In genomic region chr15:6296071-6296470, GRCm38 (mm10) we compare ENCODE assay signal across 25 mouse cellular contexts. TPM values are rescaled to one million over a fixed set of nuclear protein-coding genes. Genes with fewer than 3 reads are reported as not detected.
DNase-seq lines count a peak whose midpoint lies in the region; ATAC-seq and TF ChIP-seq lines count a peak whose summit lies in the region.
"Had no signal": no experiment of that assay in that cellular context is flagged by ENCODE, and none has a peak within 500 bp of the region (broad histone marks: within the 10 kb centered on the region; RNA-seq: fewer than 3 reads in every experiment).

No protein-coding gene starts in this region.

- DNase-seq in heart, adult 11 months = peak; percentile 69
- no peak for DNase-seq in heart, embryonic 10.5 days (ENCODE audit: low spot score)
- peak; percentile 18 for DNase-seq in lung, postnatal 14 days
- no peak for DNase-seq in lung, postnatal 25 days (ENCODE audit: low spot score)
- DNase-seq in gastrocnemius, adult 18-20 months (ENCODE audit: low spot score) = no peak
- no peak for DNase-seq in hindbrain, postnatal 0 days (ENCODE audit: low spot score)
- DNase-seq: adrenal gland, adult 8-10 months; adrenal gland, postnatal 25 days; cerebellum, adult 11-12 months; cerebellum, adult 8-10 months; cerebellum, postnatal 10 days; cerebellum, postnatal 36 days; forebrain, postnatal 0 days; gastrocnemius, postnatal 25 days; heart, postnatal 10 days; heart, postnatal 36 days had no signal

- no peaks in the 10 kb centered on the region for H3K36me3 ChIP-seq in heart, embryonic 10.5 days
- no peaks in the 10 kb centered on the region for H3K36me3 ChIP-seq in hindbrain, postnatal 0 days (ENCODE audit: insufficient read depth, low read length)
- H3K36me3 ChIP-seq: forebrain, embryonic 10.5 days; heart, embryonic 12.5 days; heart, embryonic 15.5 days; hindbrain, embryonic 10.5 days; hindbrain, embryonic 13.5 days had no signal

- no peak for TF ChIP-seq CTCF in hindbrain, postnatal 0 days (IDR thresholded peaks at IDR 0.05; ENCODE audit: low read depth)

- no peaks in the 10 kb centered on the region for H3K9me3 ChIP-seq in heart, embryonic 10.5 days
- H3K9me3 ChIP-seq in hindbrain, postnatal 0 days (ENCODE audit: low read length) = no peaks in the 10 kb centered on the region
- H3K9me3 ChIP-seq: forebrain, embryonic 10.5 days; heart, embryonic 12.5 days; heart, embryonic 15.5 days; hindbrain, embryonic 10.5 days; hindbrain, embryonic 13.5 days had no signal

- H3K4me2 ChIP-seq in hindbrain, postnatal 0 days (ENCODE audit: low read depth, low read length) = no peak overlapping the region
- H3K4me2 ChIP-seq: heart, embryonic 12.5 days; heart, embryonic 15.5 days; hindbrain, embryonic 13.5 days had no signal

- 0 out of 2 replicates have a peak, but pooled peaks have one; percentile 35 for ATAC-seq in megakaryocyte, adult 5-6 weeks (ENCODE audit: poor library complexity, severe bottlenecking)
- ATAC-seq in hindbrain, postnatal 0 days = no peak
- ATAC-seq: activated CD4-positive, CD25-positive, alpha-beta regulatory T cell, adult 4 months; forebrain, embryonic 14.5 days; forebrain, postnatal 0 days; hindbrain, embryonic 16.5 days had no signal

- H3K4me3 ChIP-seq in heart, embryonic 10.5 days = no peak overlapping the region
- no peak overlapping the region for H3K4me3 ChIP-seq in hindbrain, postnatal 0 days (ENCODE audit: low read length)
- H3K4me3 ChIP-seq: forebrain, embryonic 10.5 days; heart, embryonic 12.5 days; heart, embryonic 15.5 days; hindbrain, embryonic 10.5 days; hindbrain, embryonic 13.5 days had no signal

- H3K27ac ChIP-seq in heart, embryonic 10.5 days = no peak overlapping the region
- H3K27ac ChIP-seq in hindbrain, postnatal 0 days = no peak overlapping the region
- H3K27ac ChIP-seq: forebrain, embryonic 10.5 days; heart, embryonic 15.5 days; hindbrain, embryonic 10.5 days; hindbrain, embryonic 13.5 days had no signal

- no peaks in the 10 kb centered on the region for H3K27me3 ChIP-seq in heart, embryonic 10.5 days (ENCODE audit: insufficient read depth, poor library complexity, severe bottlenecking)
- H3K27me3 ChIP-seq in hindbrain, postnatal 0 days (ENCODE audit: insufficient read depth, low read length) = no peaks in the 10 kb centered on the region
- H3K27me3 ChIP-seq: heart, embryonic 12.5 days; heart, embryonic 15.5 days; hindbrain, embryonic 13.5 days had no signal

- no peak overlapping the region for H3K9ac ChIP-seq in hindbrain, postnatal 0 days (replicated peaks; ENCODE audit: low read length)
- H3K9ac ChIP-seq: forebrain, postnatal 0 days; heart, embryonic 12.5 days; heart, embryonic 15.5 days; hindbrain, embryonic 13.5 days had no signal

- 66% methylated on average over 2 of the region's 2 CpGs for WGBS in heart, embryonic 10.5 days
- 58% methylated on average over 2 of the region's 2 CpGs for WGBS in hindbrain, postnatal 0 days

- H3K4me1 ChIP-seq in heart, embryonic 10.5 days = no peaks in the 10 kb centered on the region
- H3K4me1 ChIP-seq in hindbrain, postnatal 0 days (ENCODE audit: insufficient read depth, low read length) = no peaks in the 10 kb centered on the region
- H3K4me1 ChIP-seq: forebrain, embryonic 10.5 days; heart, embryonic 12.5 days; heart, embryonic 15.5 days; hindbrain, embryonic 10.5 days; hindbrain, embryonic 13.5 days had no signal

RNA-seq across cellular contexts. Expression of gene Dab2, which starts 3.5 kb away (rescaled TPM):
- 37.0 and 45.7 TPM in 2 replicates for polyA plus RNA-seq in heart, embryonic 10.5 days (2016; fragmentation: Nextera tagmentation; extraction: Ambion mirVana)
- 0.07 and 0.56 TPM in 2 replicates for total RNA-seq in megakaryocyte, adult 5-6 weeks (2015)
- not detected in 2 replicates for total RNA-seq in megakaryocyte, adult 5-6 weeks (2017)
- 10 to 100 TPM in 1 of 2 experiments, 1 to 10 TPM in 1; 4.9 to 11.5 TPM for total RNA-seq in gastrocnemius, adult 18-20 months (2021)
- total RNA-seq in hindbrain, postnatal 0 days (2014; rRNA removed) = 12.7 and 18.2 TPM in 2 replicates
- polyA plus RNA-seq in hindbrain, postnatal 0 days (2015; fragmentation: Nextera tagmentation; extraction: Ambion mirVana) = 15.1 and 17.3 TPM in 2 replicates

Comparison
In these comparisons a context has a peak if more than half of its experiments do, and no peak if none do; other contexts are left out.
1. DNase-seq: peak in heart, adult 11 months (single experiment) and lung, postnatal 14 days (single experiment); none in heart, embryonic 10.5 days (single experiment), lung, postnatal 25 days (single experiment), gastrocnemius, adult 18-20 months (single experiment) and hindbrain, postnatal 0 days (single experiment).